Comparison of ENCODE assay signal across 12 mouse cellular contexts in genomic region chr1:73910701-73911100, GRCm38 (mm10).
DNase-seq lines count a peak whose midpoint lies in the region; ATAC-seq and TF ChIP-seq lines count a peak whose summit lies in the region.
"Had no signal": no experiment of that assay in that cellular context is flagged by ENCODE, and none has a peak within 500 bp of the region (broad histone marks: within the 10 kb centered on the region; RNA-seq: fewer than 3 reads in every experiment).

No protein-coding gene starts in this region.

- H3K27me3 ChIP-seq in stomach, postnatal 0 days (ENCODE audit: control insufficient read depth, insufficient read depth, low read length) = no peaks in the 10 kb centered on the region
- H3K27me3 ChIP-seq: hindbrain, embryonic 12.5 days had no signal

- no peak for ATAC-seq in stomach, postnatal 0 days (ENCODE audit: low FRiP score, low TSS enrichment)
- ATAC-seq: liver, embryonic 12.5 days had no signal

- 0 out of 2 replicates have a peak, but pooled peaks cover 1% of the 10 kb centered on the region for H3K4me1 ChIP-seq in lung, adult 2 months (ENCODE audit: control insufficient read depth, insufficient read depth, low read length)
- H3K4me1 ChIP-seq in stomach, postnatal 0 days (replicated peaks; ENCODE audit: control insufficient read depth, insufficient read depth) = no peaks in the 10 kb centered on the region

- H3K36me3 ChIP-seq in stomach, postnatal 0 days (ENCODE audit: control insufficient read depth, insufficient read depth, low read length) = peaks cover 7% of the 10 kb centered on the region; the same call in 1 of the 2 replicates
- H3K36me3 ChIP-seq: hindbrain, embryonic 12.5 days; liver, embryonic 12.5 days had no signal

- no peaks in the 10 kb centered on the region for H3K9me3 ChIP-seq in stomach, postnatal 0 days (ENCODE audit: control insufficient read depth, low read length)
- H3K9me3 ChIP-seq: hindbrain, embryonic 12.5 days; liver, embryonic 12.5 days had no signal

- no peak overlapping the region for H3K4me2 ChIP-seq in stomach, postnatal 0 days (replicated peaks; ENCODE audit: low read depth)
- H3K4me2 ChIP-seq: hindbrain, embryonic 12.5 days; liver, embryonic 12.5 days had no signal

- no peak for TF ChIP-seq POLR2A in lung, adult 2 months (IDR thresholded peaks at IDR 0.05; ENCODE audit: borderline replicate concordance, extremely low read depth, low read depth, low read length)

- H3K9ac ChIP-seq in stomach, postnatal 0 days (ENCODE audit: low read length) = no peak overlapping the region
- H3K9ac ChIP-seq: hindbrain, embryonic 12.5 days; liver, embryonic 12.5 days had no signal

- 72% methylated on average over 8 of the region's 8 CpGs for WGBS in lung, adult 2 months
- WGBS in stomach, postnatal 0 days = 82% methylated on average over 8 of the region's 8 CpGs

- no peak for TF ChIP-seq CTCF in lung, adult 2 months (IDR thresholded peaks at IDR 0.05; ENCODE audit: insufficient read depth, low read length)
- no peak for TF ChIP-seq CTCF in stomach, postnatal 0 days (IDR thresholded peaks at IDR 0.05; ENCODE audit: low read depth)

- TF ChIP-seq EP300 in stomach, postnatal 0 days (optimal IDR thresholded peaks at IDR 0.05) = no peak

- H3K27ac ChIP-seq in stomach, postnatal 0 days (replicated peaks) = no peak overlapping the region
- H3K27ac ChIP-seq: hindbrain, embryonic 12.5 days; liver, embryonic 12.5 days had no signal

- DNase-seq in heart, adult 11 months = peak; percentile 90
- DNase-seq in heart, adult 9 months (ENCODE audit: low spot score in 2 of 2) = no peak
- peak; percentile 7 for DNase-seq in lung, adult 2 months
- DNase-seq in lung, postnatal 36 days = no peak
- peak; percentile 2 for DNase-seq in urinary bladder, postnatal 14 days (ENCODE audit: low spot score)
- DNase-seq in urinary bladder, postnatal 25 days (ENCODE audit: low spot score) = no peak
- no peak for DNase-seq in spleen, adult 18-20 months
- DNase-seq in stomach, postnatal 0 days (ENCODE audit: low spot score) = no peak
- DNase-seq: cerebellum, adult 2 months; thymus, postnatal 36 days had no signal

- no peak overlapping the region for H3K4me3 ChIP-seq in lung, adult 2 months (replicated peaks; ENCODE audit: extremely low read depth, low read depth, low read length)
- no peak overlapping the region for H3K4me3 ChIP-seq in stomach, postnatal 0 days (ENCODE audit: low read depth, low read length)
- H3K4me3 ChIP-seq: hindbrain, embryonic 12.5 days; liver, embryonic 12.5 days had no signal

Comparison
In these comparisons a context has a peak if more than half of its experiments do, and no peak if none do; other contexts are left out.
1. DNase-seq: peak in heart, adult 11 months (single experiment), lung, adult 2 months (single experiment) and urinary bladder, postnatal 14 days (single experiment); none in heart, adult 9 months (0 of 2), lung, postnatal 36 days (single experiment), urinary bladder, postnatal 25 days (single experiment), spleen, adult 18-20 months (0 of 2) and stomach, postnatal 0 days (single experiment).